Mouse (Mus musculus) testis, adult 10 weeks (tissue): Measurements from ENCODE around the gene Gm9745. TPM values are rescaled to one million over a fixed set of nuclear protein-coding genes. Genes with fewer than 3 reads are reported as not detected.

ENCODE experiments used
- polyA plus RNA-seq: library from polyadenylated mRNA; stranded (reverse); fragments of 350-450 nt; fragmentation: Illumina TruSeq; extraction: RNeasy Lipid Tissue Mini Kit (QIAGEN cat#74804); gene quantifications from one replicate; pipeline ENCODE4 v1.2.3, GENCODE M21; 2014; ENCODE audit warnings: low read depth, low replicate concordance

Gm9745 gene
- polyA plus RNA-seq = not detected

GRCm38 (mm10) chr13:8948131-8948530 lies at the start of gene Gm9745:
Gene Gm9745 (minus strand): TSS chr13:8948231.

DNA sequence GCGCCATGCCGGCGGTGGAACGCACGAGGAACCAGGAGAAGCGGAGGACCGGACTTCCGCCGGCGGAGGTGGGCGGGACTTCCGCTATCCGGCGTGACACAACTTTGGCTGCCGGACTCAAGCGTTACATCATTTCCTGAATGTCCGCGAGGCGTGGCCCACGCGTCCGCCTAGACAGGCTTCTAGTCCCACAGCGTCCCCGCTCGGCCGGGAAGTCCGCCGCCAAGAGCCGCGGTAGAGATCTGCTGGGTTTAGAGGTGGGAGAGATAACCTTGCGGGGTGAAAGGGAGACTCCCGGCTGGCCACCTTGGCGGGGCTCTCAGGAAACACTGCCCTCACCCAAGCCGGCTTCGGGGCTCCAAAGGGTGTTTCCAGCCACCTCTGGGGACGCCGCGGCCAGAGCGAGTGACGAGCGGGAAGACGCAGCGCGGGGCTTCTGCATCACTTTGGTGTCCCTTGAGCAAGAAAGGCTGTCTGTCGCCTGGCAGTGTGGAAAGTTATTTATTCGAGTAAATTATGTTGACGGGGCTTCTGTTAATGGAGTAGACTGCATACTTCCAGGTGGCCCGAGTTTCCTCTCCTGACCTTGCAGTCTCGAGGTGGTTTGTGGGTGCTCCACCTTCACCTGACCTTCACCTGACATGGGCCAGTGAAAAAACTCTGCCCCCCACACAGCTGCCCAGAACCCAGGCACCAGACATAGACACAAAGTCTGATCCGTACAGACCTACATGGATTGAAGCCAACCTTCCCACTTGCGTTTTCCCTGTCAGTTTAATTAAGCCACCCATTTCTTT lies 48.2 kb upstream of the Gm9745 start, which contains the start of gene Gtpbp4:
TSS of gene Gtpbp4 (minus strand) at position 94 of the 797 bp plus-strand sequence.

GRCm38 (mm10) chr13:8952563-8952962 lies 4.5 kb upstream of the Gm9745 start, which contains the start of gene Idi2:
Gene Idi2 (plus strand): TSS chr13:8952863.

Other genes with a start within 250 kb of the Gm9745 start
- 74.4 TPM for gene Wdr37, start 76.3 kb downstream of the Gm9745 start, polyA plus RNA-seq
- gene Idi1, start 62.7 kb downstream of the Gm9745 start, polyA plus RNA-seq = 124 TPM
- not detected for gene Idi2, start 4.6 kb upstream of the Gm9745 start, polyA plus RNA-seq
- 74.5 TPM for gene Gtpbp4, start 47.9 kb upstream of the Gm9745 start, polyA plus RNA-seq
- 34.8 TPM for gene Larp4b, start 145.7 kb upstream of the Gm9745 start, polyA plus RNA-seq